In genomic region chr16:11454871-11455270, GRCm38 (mm10) we compare ENCODE assay signal across 21 mouse cellular contexts.
"Had no signal": no experiment of that assay in that cellular context is flagged by ENCODE, and none has a peak within 500 bp of the region (broad histone marks: within the 10 kb centered on the region; RNA-seq: fewer than 3 reads in every experiment).

No protein-coding gene starts in this region.

- H3K4me3 ChIP-seq: intestine, embryonic 15.5 days; limb, embryonic 13.5 days; liver, embryonic 12.5 days; liver, embryonic 15.5 days; midbrain, embryonic 12.5 days; midbrain, embryonic 15.5 days; myocyte; neural tube, embryonic 13.5 days; stomach, embryonic 15.5 days had no signal

- H3K4me1 ChIP-seq: intestine, embryonic 15.5 days; midbrain, embryonic 12.5 days; midbrain, embryonic 15.5 days; stomach, embryonic 15.5 days had no signal

- ATAC-seq: intestine, embryonic 15.5 days; liver, embryonic 12.5 days; midbrain, embryonic 15.5 days had no signal

- H3K9me3 ChIP-seq: intestine, embryonic 15.5 days; liver, embryonic 12.5 days; liver, embryonic 15.5 days; midbrain, embryonic 12.5 days; midbrain, embryonic 15.5 days; neural tube, embryonic 13.5 days; stomach, embryonic 15.5 days had no signal

- DNase-seq: kidney, adult 11 months; kidney, postnatal 25 days; left cerebral cortex, postnatal 4 days; liver; retina, postnatal 1 day; right cerebral cortex, postnatal 25 days; spleen, adult 18-20 months; thymus, adult 2 months; thymus, postnatal 14 days; thymus, postnatal 4 days had no signal

- H3K27ac ChIP-seq: intestine, embryonic 15.5 days; kidney, postnatal 0 days; limb, embryonic 13.5 days; liver, embryonic 15.5 days; midbrain, embryonic 12.5 days; midbrain, embryonic 15.5 days; neural tube, embryonic 13.5 days had no signal

- H3K27me3 ChIP-seq: intestine, embryonic 15.5 days; limb, embryonic 13.5 days; liver, embryonic 12.5 days; liver, embryonic 15.5 days; midbrain, embryonic 12.5 days; midbrain, embryonic 15.5 days; neural tube, embryonic 13.5 days; stomach, embryonic 15.5 days had no signal

- H3K4me2 ChIP-seq: intestine, embryonic 15.5 days; limb, embryonic 13.5 days; liver, embryonic 12.5 days; liver, embryonic 15.5 days; lung, embryonic 14.5 days; midbrain, embryonic 12.5 days; midbrain, embryonic 15.5 days; neural tube, embryonic 13.5 days; stomach, embryonic 15.5 days had no signal

- H3K9ac ChIP-seq: intestine, embryonic 15.5 days; limb, embryonic 13.5 days; liver, embryonic 12.5 days; liver, embryonic 15.5 days; lung, embryonic 14.5 days; midbrain, embryonic 12.5 days; midbrain, embryonic 15.5 days; neural tube, embryonic 13.5 days; stomach, embryonic 15.5 days had no signal

- H3K36me3 ChIP-seq: liver, embryonic 15.5 days had no signal
